Mouse (Mus musculus): ENCODE measurements around the gene Ttc23l. TPM values are rescaled to one million over a fixed set of nuclear protein-coding genes. Genes with fewer than 3 reads are reported as not detected.
"Not testable (repeated sequence)": the region's sequence is repeated elsewhere in the genome, so short reads cannot be mapped to it uniquely, and the experiment has no call there.

Ttc23l gene
- not detected for total RNA-seq (2022)

DNA sequence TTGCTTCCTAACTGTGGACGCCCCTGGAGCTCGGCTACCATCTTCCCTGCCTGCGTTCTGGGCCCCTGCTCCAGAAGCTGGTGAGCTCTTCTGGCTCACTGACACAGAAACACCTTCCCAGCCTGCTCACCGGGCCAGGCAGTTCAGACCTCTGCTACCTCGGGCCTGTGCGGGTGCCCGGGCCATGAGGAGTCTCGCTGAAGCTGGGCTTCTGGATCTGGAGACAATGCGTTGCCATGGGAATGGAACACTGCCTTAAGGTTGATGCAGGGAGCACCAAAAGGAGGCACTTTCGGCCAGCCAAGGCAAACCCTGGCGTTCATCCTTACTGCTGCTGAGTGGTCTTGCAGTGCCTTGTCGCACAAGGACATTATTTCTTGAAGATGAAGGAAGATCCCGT, at the start of gene Ttc23l:
Gene Ttc23l, minus strand, starts transcription at position 204 of the 400 bp plus-strand sequence.
- no peak for DNase-seq (ENCODE audit: low spot score)

DNA sequence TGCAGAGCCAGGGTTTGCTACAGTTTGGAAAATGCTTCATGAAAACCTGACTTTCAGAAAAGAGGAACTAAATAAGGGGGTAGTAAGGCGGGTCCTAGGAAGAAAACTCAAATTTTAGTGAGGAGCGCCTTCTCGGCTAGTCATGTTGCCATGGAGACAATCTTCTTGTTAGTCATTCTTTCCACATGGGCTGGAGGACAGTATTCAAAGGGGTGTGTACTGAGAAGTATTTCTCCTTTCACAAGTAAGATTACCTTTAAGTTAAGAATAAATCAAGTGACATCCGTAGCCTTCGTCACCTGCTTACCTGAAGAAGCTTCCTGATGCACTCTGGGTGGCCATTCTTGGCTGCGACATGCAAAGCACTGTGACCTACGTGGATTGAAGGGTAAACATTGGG, 40.9 kb upstream of the Ttc23l start:
- DNase-seq (ENCODE audit: low spot score), result peak; percentile 27

DNA sequence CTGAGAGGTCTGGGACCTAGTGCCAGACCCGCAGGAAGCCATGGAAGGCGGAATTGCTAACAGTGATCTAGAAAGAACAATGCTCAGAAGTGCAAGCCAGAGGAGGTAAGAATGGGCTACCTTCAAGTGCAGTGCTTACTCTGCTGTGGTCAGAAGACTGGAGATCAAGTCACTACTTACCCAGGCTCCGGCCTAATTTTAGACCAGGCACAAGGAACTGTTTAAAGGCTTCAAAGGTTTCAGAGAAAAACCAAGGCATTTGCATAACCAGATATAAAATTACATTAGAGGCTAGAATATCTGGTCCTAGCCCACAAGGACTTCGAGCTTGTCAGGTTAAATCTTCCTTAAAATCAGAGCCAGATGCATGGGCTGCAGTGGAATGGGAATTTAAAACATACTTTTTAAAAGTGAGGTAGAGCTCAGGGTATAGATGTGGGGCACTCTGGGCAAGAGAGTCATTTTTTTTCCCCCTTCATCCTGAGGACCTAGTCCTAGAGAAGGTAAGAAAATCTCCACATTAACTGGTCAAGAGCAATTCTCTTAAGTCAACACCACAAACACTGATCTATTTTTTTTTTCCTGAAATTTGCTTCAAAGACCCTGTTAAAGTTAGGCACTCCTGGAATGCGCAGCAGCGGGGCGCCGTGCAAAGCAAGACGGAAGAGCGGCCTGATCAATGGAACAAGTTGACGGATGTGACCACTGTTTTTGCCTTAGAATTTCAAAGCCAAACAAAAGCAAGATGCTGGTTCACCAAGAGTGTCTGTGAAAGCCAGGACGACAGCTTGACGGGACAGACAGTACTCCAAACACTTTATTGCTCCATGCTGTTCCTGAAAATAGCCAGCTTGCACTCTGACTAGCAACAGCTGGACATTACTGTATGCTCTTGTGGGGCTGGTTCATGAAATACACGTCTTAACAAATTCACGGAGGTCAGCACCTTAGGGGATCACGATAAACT, 40.1 kb upstream of the Ttc23l start:
- DNase-seq (ENCODE audit: low spot score), result peak; percentile 26

DNA sequence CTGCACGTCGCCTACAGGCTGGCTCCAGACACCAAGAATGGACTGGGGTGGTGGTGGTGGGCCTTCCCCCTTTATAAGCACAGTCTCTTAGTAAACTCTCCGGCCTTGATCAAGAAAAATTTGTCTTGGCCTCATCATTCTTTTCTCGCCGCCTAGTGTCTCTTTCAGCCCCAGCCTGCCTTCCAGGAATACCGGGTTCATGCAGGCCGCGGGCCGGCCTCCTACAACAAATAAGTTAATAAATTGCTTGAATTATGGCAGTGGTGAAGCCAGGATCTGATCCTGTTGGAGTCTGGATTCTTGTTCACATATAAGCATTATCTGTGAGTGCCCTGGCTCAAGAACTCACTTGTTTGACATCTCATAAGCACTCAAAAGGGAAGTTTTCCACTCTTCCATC, 38.4 kb upstream of the Ttc23l start:
- no peak for DNase-seq (ENCODE audit: low spot score)

DNA sequence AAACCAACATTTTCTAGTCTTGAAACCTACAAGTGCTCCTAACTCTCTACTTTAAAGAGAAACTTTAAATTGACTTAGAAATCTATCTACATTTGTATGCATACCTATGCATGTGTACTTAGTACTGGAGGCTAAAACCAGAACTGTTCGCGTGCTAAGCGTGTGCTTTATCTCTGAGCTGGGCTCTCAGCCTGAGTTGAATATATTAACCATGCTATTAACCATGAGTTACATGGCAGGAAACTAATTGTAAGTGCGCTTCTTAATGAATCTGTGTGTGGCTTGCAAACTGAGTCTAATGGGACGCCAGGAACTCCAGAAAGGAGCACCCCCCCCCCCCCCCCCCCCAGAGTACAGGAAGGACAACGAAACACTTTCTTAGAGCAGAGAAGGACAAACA, 36.9 kb upstream of the Ttc23l start:
- no peak for DNase-seq (ENCODE audit: low spot score)

DNA sequence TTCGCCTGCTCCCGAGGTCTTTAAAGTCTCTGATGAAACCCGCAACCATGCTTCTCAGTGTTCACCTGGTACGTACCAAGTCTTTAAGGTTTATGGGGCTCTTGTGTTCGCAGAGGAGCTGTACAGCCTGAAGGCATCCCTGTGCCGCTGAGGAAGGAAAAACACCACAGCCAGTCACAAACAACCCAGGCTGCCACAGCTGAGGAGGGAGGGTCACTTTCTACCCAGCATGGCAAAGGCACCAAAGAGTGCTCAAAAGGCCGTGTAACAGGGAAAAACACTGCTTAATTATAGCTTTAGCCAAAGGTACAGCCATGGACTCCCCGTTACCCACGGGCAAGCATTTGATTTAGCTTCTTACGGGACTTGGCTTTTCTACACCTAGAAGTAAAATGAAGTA, 36.4 kb upstream of the Ttc23l start:
- no peak for DNase-seq (ENCODE audit: low spot score)

DNA sequence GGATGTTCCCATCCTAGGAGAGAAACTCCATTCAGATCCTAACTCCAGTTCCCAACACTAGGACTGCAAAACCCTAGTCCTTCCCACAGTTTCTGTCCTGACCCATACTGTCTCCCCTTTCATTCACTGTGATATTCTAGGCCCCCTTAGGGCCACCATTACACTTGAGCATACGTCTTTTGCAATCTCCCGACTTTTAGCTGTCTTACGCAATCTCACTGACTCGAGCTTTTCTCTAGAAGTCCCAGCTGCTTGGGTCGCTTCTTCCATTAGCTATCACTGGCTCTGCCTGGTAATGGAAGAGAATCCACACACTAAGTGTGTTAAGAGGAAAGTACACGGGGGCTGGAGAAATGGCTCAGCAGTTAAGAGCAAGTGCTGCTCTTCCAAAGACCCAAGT, 34.6 kb upstream of the Ttc23l start:
- DNase-seq (ENCODE audit: low spot score), result no peak

DNA sequence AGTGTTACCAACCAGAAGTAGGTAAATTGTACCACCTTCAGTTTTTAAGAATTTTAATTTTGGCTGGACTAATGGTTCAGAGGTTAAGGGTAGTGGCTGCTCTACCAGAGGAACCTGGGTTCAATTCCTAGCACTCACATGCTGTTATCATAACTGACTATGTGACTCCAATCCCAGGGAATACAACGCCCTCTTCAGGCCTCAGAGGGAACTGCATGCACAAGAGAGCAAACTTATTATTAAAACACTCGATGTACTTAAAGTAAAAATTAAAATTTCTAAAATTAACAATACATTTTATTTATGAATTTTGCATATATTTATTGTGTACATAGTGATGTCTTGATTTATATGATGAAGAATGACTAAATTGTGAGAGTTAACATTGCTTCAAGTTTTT, 28.1 kb upstream of the Ttc23l start:
- DNase-seq (ENCODE audit: low spot score), result no peak

DNA sequence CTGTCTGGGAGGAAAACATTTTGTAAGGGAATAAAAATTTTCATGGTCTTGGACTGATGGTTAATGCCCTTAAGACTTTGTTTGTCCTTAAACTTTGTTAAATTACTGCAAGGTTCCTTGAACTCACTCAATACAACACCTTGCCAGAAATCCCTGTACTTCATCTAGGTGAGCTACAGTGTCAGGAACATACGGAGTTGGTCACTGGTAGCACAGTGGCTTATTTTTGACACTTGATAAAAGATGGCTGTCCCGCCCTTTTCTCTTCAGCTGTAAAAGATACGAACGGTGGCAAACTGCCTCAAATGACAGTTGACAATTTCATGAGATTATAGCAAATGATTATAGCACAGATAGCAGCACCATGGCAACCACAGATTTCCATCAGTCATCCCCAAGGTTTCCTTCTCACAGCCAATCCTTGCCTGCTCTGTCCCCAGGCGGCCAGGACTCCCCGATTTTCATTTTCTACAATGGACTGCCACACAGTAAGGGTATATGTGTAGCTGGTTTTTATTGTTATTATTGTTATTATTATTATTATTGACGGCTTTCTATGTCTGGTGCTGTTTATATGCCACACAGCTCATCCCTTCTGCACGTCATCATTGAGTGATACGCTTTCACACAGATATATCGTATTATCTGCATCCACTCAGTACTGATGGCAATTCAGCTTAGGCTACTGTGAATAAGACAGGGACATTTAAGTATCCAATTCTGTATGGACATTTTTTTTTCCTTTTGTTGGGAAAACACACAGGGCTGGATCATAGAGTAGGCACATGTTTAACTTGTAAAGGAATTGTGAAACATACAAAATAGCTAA, 26.1 kb upstream of the Ttc23l start:
- DNase-seq (ENCODE audit: low spot score), result no peak

DNA sequence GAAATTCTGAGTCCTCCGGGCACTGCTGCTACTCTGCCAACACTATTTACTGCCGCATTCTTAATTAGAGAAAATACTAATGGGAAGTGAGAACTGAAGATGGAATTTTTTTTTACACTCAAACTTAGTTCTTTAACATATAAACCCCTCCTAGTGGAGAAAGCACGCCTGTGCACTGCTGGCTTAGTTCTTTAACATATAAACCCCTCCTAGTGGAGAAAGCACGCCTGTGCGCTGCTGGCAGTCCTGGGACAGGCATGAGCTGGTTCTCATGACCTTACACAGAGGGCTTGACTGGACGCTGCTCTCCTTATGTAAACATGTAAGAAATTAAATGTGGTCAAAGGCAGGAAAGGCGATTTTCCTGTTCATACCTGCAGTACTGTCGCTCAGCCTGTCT, 24.9 kb upstream of the Ttc23l start:
- DNase-seq (ENCODE audit: low spot score), result peak; percentile 31

DNA sequence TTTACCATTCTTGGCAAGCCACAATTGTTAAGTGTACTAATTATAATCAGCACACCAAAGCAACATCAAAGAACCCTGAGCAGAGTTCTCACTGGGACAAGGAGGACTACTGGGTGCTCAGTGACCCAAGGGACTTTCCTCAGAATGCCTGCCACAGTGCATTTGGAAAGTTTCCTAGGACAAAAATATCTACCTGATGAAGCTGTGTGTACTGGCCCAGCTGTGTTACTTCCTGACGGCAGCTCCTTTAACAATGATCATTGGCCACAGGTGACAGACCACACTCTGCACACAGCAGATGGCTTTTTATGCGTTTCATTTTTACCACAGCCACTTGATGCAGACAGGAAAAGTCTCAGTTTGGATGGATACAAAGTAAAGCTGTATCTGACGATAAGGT, 20.7 kb upstream of the Ttc23l start:
- no peak for DNase-seq (ENCODE audit: low spot score)

DNA sequence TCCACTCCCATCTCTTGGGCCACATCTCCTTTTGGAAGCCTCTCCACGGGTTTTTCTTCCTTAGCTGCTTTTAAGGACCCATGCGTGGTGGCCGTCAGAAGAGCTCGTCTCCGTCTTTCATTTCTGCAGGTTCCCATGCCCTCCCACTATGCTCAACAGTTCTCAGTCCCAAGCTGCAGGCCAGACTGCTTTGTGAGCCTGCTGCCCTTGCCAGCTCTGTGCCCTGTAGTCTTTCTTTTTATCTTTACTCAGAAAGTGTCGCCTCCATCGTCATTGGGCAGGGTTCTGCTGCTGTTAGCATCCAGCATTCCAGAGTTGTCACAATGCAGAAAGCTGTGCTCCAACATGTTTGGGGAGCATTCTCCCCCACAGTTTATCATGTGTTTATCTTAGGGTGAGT, 8.0 kb upstream of the Ttc23l start:
- no peak for DNase-seq (ENCODE audit: low spot score)

DNA sequence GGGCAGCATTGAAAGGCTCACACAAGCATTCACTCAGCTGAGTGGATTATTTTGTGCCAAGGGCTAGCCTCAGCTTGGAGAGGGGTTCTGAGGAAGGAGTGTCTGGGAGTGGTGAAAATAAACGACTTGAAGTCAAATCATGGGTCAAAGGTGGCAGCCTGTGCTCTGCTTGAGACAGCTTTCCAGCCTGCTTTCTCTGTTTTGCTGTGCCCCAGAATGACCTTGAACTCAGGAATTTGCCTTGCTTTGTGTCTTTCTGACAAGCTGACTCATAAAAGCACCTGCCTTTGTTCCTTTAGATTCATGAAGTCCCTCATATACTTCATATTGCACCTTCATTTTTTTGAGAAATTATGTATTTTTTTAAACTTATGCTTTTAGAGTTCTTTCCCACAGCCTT, 5.7 kb upstream of the Ttc23l start:
- no peak for DNase-seq (ENCODE audit: low spot score)

DNA sequence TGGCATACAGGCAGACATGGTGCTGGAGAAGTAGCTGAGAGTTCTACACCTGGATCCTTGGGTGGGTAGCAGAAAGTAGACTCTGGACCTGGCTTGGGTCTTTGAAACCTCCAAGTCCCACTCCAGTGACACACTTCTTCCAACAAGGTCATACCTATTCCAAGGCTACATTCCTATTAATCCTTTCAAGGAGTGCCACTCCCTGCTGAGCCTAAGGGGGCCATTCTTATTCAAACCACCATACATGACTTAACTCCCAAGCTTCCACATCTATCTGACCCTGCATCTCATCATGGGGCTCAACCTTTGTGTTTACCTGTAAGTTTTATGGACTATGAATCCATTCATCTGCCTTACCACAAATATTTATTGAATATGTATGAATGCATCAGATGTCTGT, 3.8 kb upstream of the Ttc23l start:
- no peak for DNase-seq (ENCODE audit: low spot score)

DNA sequence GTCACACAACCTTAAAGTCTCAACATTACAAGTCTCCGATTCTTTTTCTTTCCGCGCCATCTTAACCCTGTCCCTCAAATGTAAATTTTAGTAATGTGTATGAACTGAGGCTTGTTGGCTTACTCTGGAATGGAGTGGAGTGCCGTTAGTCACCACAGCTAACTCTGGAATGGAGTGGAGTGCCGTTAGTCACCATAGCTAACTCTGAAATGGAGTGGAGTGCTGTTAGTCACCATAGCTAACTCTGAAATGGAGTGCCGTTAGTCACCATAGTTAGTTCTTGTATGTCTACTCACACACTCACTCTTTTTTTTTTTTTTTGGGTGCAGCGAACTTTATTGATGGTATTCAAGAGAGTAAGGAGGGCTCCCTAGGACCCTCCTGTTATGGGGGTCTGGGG, 1.5 kb upstream of the Ttc23l start:
- no peak for DNase-seq (ENCODE audit: low spot score)

DNA sequence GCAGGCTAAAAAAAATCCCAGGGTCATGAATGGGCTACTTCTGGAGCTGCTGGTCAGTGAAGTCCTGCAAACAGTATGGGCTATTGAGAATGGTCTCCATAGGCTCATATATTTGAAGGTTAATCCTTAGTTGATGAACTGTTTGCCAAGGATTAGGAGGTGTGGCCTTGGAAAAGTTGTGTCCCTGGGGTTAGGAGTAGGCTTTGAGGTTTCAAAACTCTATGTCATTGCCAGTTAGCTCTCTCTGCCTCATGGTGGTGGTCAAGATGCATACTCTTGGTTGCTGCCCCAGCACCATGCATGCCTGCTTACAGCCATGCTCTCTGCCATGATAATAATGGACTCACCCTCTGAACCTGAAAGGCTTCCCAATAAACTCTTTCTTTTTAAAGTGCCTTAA, 4.1 kb downstream of the Ttc23l start:
- DNase-seq (ENCODE audit: low spot score), result no peak

DNA sequence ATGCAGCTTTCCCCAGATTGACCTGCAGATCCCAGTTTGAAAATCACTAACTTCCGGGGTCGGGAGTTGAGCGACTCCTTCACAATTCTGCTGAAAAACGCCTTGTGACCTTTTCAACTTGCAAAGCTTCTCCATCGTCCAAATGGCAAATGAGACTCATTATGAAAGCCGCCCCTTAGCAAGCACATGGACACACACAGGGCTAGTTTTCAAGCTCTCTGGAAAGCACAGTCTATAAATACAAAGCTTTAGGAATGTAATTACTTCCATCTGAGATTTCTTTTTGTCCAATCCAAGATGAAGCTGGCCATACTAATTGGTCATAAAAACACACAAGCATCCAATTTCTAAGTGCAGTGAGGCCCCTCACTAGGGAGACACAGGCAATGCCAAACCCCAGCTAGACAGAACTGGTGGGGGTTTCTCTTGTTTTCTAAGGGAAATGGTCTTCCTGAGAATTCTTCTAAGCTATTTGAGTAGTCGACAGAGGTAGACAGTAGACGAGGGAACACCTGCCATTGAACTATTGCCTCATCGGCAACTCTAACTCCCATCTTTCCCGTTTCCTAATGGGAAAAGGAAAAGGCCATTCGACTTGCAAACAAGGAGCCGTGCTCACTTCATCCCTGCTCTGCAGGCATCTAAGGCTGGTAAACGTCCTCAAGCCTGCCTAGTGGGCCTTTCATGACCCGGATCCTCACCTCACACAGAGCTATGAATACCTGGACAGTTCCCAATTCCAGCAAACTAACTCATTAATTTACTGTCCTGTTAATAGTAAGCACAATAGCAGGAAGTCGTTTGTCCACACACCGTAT, 18.0 kb downstream of the Ttc23l start:
- DNase-seq (ENCODE audit: low spot score), result no peak

DNA sequence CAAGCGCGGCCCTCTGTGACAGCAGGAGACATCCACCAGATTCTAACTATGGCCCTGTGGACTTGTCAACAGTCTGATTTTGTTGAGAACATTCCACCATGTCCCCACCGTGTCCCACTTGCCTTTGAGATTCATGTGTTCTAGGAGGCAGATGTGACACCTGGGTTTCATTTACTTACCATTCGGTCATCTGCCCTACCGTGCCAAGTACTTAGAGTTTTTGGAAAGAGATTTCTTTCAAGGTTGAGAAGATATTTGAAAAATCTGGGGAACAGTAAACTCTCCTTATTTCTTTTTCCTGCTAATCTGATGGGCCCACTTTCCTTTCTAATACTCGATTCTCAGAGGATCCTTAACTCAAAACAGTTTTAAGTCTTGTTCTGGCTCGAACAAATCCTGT, 22.5 kb downstream of the Ttc23l start:
- DNase-seq (ENCODE audit: low spot score), result no peak

DNA sequence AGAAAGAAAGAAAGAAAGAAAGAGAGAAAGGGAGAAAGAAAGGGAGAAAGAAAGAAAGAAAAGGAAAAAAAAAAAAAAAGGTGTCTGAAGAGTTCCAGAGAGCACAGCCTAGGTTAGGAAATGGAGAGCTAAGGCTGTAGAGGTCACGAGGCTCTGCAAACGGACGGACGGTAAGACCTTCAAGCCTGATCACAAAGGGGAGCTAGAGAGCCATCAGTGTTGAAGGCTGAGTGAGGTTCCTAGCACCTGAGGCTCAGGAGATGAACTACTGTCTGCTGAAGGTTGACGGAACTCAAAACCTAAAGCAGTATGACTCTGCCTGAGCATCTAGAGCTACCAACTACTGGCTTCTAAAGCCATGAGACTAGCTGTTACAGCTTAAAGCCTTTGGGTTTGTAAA, 23.9 kb downstream of the Ttc23l start:
- DNase-seq (ENCODE audit: low spot score), result no peak

DNA sequence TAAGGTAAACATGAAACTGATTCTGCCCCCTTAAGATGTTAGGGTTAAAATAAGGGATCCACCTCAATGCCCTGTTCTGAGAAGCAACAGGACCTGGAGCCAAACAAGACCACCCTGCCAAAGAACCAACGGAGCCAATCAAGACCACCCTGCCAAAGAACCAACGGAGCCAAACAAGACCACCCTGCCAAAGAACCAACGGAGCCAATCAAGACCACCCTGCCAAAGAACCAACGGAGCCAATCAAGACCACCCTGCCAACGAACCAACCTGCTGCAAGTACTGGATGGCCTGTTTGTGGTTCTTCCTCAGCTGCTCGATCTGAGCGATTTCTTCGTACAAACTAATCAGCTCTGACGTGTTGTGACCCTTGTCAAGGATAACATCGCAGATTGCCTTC, 25.1 kb downstream of the Ttc23l start:
- DNase-seq (ENCODE audit: low spot score), result not testable (repeated sequence)

DNA sequence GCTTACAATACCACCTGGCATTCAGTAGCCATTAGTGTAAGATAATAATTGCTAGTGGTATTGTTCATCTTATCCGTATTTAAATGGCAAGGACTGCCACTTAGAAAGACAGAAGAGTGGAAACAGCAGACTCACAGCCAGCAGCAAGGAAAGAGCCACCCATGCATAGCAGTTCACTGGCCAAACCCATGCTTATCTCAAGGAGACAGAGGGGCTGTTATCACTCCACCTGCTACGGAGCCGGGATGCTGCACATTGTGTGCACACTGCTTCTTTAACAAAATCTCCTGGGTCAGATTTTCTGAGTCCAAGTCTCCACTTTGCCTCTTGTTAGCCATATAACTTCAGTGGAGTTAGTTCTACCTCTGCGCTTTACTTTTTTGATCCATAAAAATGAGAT, 27.1 kb downstream of the Ttc23l start:
- DNase-seq (ENCODE audit: low spot score), result no peak

DNA sequence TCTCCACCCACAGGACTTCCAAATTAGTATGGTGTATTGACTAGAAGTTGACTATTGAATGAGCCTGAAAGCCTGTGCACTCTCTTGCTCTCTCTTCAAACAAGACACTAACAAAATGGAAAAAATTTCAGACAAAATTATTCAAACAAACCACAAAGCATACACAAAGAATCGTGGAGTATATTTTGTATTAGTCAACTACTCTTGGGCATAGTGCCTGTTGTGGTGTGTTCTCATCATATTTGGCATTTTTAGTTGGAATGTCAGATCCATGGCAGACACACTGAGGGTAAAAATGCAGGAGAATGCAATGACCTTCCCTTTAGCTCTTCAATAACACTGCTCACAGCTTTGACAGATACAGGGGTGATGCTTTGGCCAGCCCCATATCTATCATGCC, 32.6 kb downstream of the Ttc23l start:
- DNase-seq (ENCODE audit: low spot score), result no peak
